Mouse (Mus musculus) spleen, postnatal 10 days (tissue): ENCODE data around the gene Nr1h2.

Experiments used
- DNase-seq, 2 experiments: peaks; one replicate each; pipeline ENCODE4 v3.0.0; 2021 to 2022; ENCODE audit warnings: low spot score in 2 of 2

Gene Nr1h2

GRCm38 (mm10) chr7:44529518-44529917, 24.2 kb downstream of the Nr1h2 start:
- peak in 1 of 2 experiments; percentile 48 for DNase-seq

DNA sequence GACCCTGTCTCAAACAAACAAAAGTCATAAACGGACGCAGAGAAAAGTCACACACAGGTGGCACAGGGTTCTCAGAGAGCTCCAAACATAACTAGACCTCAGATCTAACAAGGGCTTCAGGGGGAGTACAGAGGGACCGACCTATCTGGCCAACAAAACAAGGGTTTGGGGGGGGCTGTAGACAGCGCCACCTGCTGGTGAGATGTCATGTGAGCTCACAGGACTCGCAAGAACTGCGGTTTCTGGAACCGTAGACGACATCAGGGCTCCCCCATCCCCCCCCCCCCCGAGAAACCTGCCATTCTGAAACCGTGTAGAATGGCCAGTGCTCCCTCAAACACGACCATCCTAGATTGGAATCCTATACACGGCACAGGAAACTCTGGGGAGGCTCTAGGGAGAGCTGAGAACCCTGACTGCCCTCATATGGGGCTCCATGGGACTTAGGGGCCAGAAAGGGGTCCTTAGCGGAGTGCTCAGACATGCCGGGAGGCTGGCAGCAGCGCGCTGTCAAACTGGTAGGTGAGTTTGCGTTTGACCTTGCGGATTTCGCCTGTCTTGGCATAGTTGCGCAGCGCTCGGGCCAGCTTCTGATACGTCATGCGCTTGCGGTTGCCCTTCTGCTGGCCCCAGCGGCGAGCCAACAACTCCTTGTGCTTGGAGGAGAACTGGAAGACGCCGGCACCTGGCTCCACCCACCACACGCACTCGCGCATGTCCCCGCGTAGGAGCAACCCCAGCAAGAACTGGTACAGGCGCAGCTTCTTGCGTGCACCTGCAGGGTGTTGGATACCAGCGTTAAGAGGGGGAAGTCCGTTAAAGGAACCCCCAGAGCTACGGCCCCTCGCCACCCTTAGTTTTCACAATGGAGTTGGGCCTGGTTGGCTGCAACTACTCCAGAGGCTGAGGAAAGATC, 26.0 kb downstream of the Nr1h2 start:
- DNase-seq, result peak; percentile 53 to 88

DNA sequence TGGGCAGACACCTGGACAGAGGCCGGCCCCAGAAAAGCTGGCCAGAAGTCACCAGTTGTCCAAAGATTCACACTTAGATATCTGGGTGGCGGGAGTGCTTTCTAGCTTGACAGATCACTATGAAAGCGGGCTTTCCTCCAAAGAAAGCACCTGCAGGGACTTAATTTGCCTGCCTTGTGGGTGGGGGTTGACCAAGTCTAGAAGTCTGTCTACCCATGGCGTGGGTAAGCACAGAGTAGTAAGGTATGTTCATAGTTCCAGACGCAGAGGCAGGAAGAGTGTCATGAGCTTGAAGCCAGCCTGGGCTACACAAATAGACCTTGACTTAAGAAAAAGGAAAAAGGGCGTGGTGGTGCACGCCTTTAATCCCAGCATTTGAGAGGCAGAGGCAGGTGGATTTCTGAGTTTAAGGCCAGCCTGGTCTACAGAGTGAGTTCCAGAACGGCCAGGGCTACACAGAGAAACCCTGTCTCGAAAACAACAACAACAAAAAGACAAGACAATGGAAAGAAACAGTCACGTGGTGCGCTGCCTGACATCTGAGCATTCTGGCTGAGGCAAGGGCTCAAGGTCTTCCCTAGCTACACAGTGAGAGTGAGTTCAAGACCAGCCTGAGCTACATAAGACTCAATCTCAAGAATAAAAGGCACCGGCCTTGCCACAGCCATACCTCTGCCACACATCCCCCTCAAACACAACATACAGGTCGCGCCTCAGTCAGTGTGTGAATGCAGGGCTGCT, 27.2 kb downstream of the Nr1h2 start:
- no peak for DNase-seq

DNA sequence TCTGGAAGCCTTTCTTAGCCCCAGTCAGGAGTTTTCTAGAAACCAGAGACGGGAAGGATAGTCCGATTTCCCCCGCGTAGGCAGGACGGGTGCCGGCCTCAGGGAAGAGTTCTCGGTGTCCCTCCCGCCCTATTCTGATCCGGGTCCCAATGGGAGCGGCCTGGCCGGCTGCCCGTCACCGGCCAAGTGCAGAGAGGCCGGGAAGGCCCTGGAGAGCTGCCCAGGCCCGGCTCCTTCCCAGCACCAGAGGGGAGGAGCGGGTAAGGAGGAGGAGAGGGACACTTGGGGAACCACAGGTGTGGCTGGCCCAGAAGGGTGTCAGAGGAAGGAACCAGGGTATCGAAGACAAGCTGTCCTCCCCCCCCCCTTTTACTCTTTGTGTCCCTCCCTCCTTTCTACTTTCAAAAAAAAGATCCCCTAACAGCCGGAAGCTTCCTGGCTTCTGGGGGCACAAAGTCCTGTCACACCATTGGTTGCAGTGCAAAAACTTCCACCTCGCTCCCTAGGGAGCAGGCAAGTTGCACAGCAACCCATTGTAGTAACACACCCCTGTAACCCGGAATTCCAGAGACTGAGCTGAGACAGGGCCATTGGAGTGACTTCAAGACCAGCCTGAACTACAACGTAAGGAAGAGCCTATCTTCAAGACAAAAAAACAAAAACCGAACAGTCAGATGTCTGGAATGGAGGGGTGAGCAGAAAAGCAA, 28.5 kb downstream of the Nr1h2 start:
- peak in 1 of 2 experiments; percentile 45 for DNase-seq

- DNase-seq, result no peak
Measured at GRCm38 (mm10) chr7:44524502-44524901, 29.2 kb downstream of the Nr1h2 start, which contains the start of gene Mybpc2. TSS of gene Mybpc2 (minus strand) at chr7:44524656.

GRCm38 (mm10) chr7:44523056-44523455, 30.7 kb downstream of the Nr1h2 start:
- DNase-seq, result no peak

DNA sequence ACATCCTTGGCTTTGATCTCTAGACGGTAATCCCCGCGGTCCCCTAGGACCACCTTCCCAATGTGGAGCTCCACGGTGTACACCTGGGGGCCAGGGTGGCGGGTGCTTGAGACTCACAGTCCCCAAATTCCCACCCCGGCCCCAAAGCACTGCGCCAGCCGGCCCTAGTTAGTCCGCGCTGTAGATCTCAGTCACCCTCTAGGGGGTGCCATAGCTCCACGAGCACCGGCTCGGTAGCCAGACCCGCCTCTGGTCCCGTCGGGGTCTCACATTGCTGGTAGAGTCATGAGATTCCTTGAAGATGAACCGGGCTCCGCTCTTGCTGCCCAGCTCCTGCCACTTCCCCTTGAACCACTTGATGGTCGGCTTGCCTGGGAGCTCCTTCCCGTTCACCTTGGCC, 32.0 kb downstream of the Nr1h2 start:
- peak in 1 of 2 experiments; percentile 78 for DNase-seq

GRCm38 (mm10) chr7:44520990-44521389, 32.8 kb downstream of the Nr1h2 start:
- peak in 1 of 2 experiments; percentile 49 for DNase-seq

- no peak for DNase-seq
Measured at GRCm38 (mm10) chr7:44519240-44519913, 34.4 kb downstream of the Nr1h2 start.

- DNase-seq, result no peak
Measured at GRCm38 (mm10) chr7:44507491-44507890, 46.3 kb downstream of the Nr1h2 start.

DNA sequence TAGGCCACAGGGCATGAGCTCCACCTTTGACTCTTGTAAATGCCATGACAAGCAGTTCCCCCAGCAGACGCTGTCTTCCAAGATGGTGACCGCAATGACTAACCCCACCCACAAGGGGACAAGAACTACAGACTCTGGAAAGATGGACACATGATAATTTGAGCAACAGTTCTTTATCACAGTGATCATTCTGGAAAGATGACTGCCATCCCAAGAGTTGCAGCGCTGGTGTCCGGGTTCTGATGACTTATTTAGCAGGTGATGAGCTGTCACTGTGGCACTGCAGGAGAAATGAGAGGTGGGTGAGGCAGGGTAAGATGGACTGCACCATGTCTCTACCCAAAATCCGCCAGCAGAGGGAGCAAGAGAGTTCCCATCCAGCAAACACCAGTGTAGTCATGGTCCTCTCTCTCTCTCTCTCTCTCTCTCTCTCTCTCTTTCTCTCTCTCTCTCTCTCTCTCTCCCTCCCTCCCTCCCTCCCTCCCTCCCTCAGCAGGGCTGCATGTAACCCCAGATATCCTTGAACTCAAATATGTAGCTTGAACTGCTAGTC, 52.1 kb downstream of the Nr1h2 start:
- peak; percentile 74 to 88 for DNase-seq

DNA sequence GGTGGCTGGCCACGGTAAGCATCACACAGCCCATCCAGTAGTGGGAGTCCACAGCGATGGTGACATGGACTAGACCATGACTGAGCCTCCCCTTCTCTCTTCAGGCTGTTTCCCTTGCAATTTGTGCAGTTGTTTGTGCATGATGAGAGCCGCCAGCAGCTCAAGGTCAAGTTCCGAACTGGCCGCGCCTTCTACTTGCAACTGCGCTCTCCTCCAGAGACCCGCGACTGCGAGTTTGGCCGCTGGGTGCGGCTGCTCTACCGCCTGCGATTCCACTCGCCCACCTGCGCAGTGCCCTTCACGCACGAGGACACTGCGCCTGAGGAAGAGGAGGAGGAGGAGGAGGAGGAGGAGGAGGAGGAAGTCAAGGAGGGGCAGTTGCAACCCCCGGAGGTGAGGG, 53.7 kb downstream of the Nr1h2 start:
- DNase-seq, result no peak
